Mouse (Mus musculus) embryonic facial prominence, embryonic 11.5 days (tissue): ENCODE results near the gene Zfp747. TPM values are rescaled to one million over a fixed set of nuclear protein-coding genes. Genes with fewer than 3 reads are reported as not detected.
"Not testable (repeated sequence)": the region's sequence is repeated elsewhere in the genome, so short reads cannot be mapped to it uniquely, and the experiment has no call there.

Experiments used
- ATAC-seq: fragments of 200-750 bp; cut with Nextera tagmentation; replicated peaks from 2 replicates; pipeline ENCODE4 v1.8.0; 2017; ENCODE audit warnings: low read depth; ENCODE audit not compliant: insufficient number of reproducible peaks, low FRiP score, low TSS enrichment
- DNase-seq: peaks from one replicate; pipeline ENCODE4 v3.0.0-alpha.2; 2015; ENCODE audit warnings: low spot score
- H3K27ac ChIP-seq: fragments of 300-500 bp; sonication (generic); replicated peaks from 2 replicates; pipeline ENCODE4 v1.5.1; 2014; ENCODE audit warnings: mild to moderate bottlenecking, low read depth, low read length, control low read depth
- H3K27me3 ChIP-seq: fragments of 300-500 bp; sonication (generic); 2 replicates; pipeline ENCODE4 v1.6.1; 2014; ENCODE audit warnings: mild to moderate bottlenecking, low read length, moderate library complexity, mixed read lengths; ENCODE audit not compliant: control insufficient read depth, insufficient read depth
- H3K36me3 ChIP-seq: fragments of 300-500 bp; sonication (generic); replicated peaks from 2 replicates; pipeline ENCODE4 v1.6.1; 2014; ENCODE audit warnings: low read depth, mild to moderate bottlenecking, low read length, moderate library complexity, mixed read lengths; ENCODE audit not compliant: control insufficient read depth, insufficient read depth
- H3K4me1 ChIP-seq: fragments of 300-500 bp; sonication (generic); 2 replicates; pipeline ENCODE4 v1.6.1; 2014; ENCODE audit warnings: low read length, mixed read lengths; ENCODE audit not compliant: control insufficient read depth, insufficient read depth
- H3K4me2 ChIP-seq: fragments of 300-500 bp; sonication (generic); 2 replicates; pipeline ENCODE4 v1.6.1; 2014; ENCODE audit warnings: low read depth, mild to moderate bottlenecking, control low read depth, low read length, moderate library complexity
- H3K4me3 ChIP-seq: fragments of 300-500 bp; sonication (generic); 2 replicates; pipeline ENCODE4 v1.5.1; 2014; ENCODE audit warnings: low read depth, low read length, control low read depth
- H3K9ac ChIP-seq: fragments of 300-500 bp; sonication (generic); replicated peaks from 2 replicates; pipeline ENCODE4 v1.6.1; 2014; ENCODE audit warnings: mild to moderate bottlenecking, control low read depth, low read length
- H3K9me3 ChIP-seq: fragments of 300-500 bp; sonication (generic); replicated peaks from 2 replicates; pipeline ENCODE4 v1.6.1; 2016; ENCODE audit warnings: mild to moderate bottlenecking, low read length, inconsistent platforms, mixed read lengths; ENCODE audit not compliant: control insufficient read depth
- WGBS: fragments of 180-500 bp; shearing (Covaris S2); extraction: QIAGEN DNeasy Blood & Tissue Kit; methylation state at CpG from one replicate; pipeline ENCODE4 v1.1.7; 2014; 5-methylcytosine and 5-hydroxymethylcytosine counted together
- polyA plus RNA-seq: library from polyadenylated mRNA; unstranded; fragments of >200 nt; fragmentation: Nextera tagmentation; extraction: Ambion mirVana; gene quantifications from 2 replicates; pipeline ENCODE4 v1.2.1, GENCODE M21; 2014

Gene Zfp747
- polyA plus RNA-seq, 1 experiment from 2014 or later: 5.6 TPM

GRCm38 (mm10) chr7:127345512-127346325, 30.1 kb downstream of the Zfp747 start, which contains the start of gene Zfp768:
TSS of gene Zfp768 (minus strand) at chr7:127345589.
- under 1% methylated on average over 70 of the region's 76 CpGs for WGBS
- H3K9ac ChIP-seq: peak within 1 kb of the TSS; percentile 82

GRCm38 (mm10) chr7:127345092-127345491, 30.8 kb downstream of the Zfp747 start:
- Histone ChIP-seq H3K9me3 (no peaks in the 10 kb centered on the region), H3K4me1 (no peaks in the 10 kb centered on the region), H3K27ac (peak overlapping the region; percentile 74), H3K9ac (peak overlapping the region; percentile 82), H3K36me3 (peaks cover 2% of the 10 kb centered on the region; the same call in 1 of the 2 replicates), H3K4me2 (peak overlapping the region; percentile 87), H3K4me3 (peak overlapping the region; percentile 82), H3K27me3 (no peaks in the 10 kb centered on the region)
- DNase-seq (no peak), ATAC-seq (peak; percentile 10; the same call in 1 of the 2 replicates)
- under 1% methylated on average over 41 of the region's 42 CpGs for WGBS

More at GRCm38 (mm10) chr7:127345512-127346325, 30.1 kb downstream of the Zfp747 start, which contains the start of gene Zfp768:
- Histone ChIP-seq H3K4me2 (peak within 1 kb of the TSS; percentile 87), H3K4me3 (peak within 1 kb of the TSS; percentile 82), H3K4me1 (no peaks in the 10 kb centered on the region), H3K9me3 (no peaks in the 10 kb centered on the region), H3K27ac (peak within 1 kb of the TSS; percentile 74), H3K27me3 (no peaks in the 10 kb centered on the region), H3K36me3 (peaks cover 2% of the 10 kb centered on the region; the same call in 1 of the 2 replicates)
- DNase-seq (peak; percentile 95), ATAC-seq (peak; percentile 90)

- Histone ChIP-seq H3K9me3 (no peaks in the 10 kb centered on the region), H3K4me1 (no peaks in the 10 kb centered on the region), H3K27me3 (no peaks in the 10 kb centered on the region), H3K36me3 (peaks cover 2% of the 10 kb centered on the region; the same call in 1 of the 2 replicates), H3K9ac (peak overlapping the region; percentile 82), H3K27ac (no peak overlapping the region), H3K4me2 (peak overlapping the region; percentile 87), H3K4me3 (peak overlapping the region; percentile 82)
- DNase-seq: no peak
- 93% methylated on average over 8 of the region's 8 CpGs for WGBS
- no peak for ATAC-seq
These were observed 31.5 kb downstream of the Zfp747 start for GRCm38 (mm10) chr7:127344371-127344770.

- H3K27ac ChIP-seq: no peak overlapping the region
These were observed 32.4 kb downstream of the Zfp747 start for GRCm38 (mm10) chr7:127343351-127344019.

GRCm38 (mm10) chr7:127342888-127343287, 33.0 kb downstream of the Zfp747 start:
- Histone ChIP-seq H3K36me3 (peaks cover 2% of the 10 kb centered on the region; the same call in 1 of the 2 replicates), H3K9me3 (no peaks in the 10 kb centered on the region), H3K9ac (no peak overlapping the region), H3K4me3 (no peak overlapping the region), H3K27me3 (no peaks in the 10 kb centered on the region), H3K4me2 (no peak overlapping the region), H3K4me1 (no peaks in the 10 kb centered on the region), H3K27ac (no peak overlapping the region)
- DNase-seq (no peak), ATAC-seq (no peak)
- 92% methylated on average over 7 of the region's 7 CpGs for WGBS

More at GRCm38 (mm10) chr7:127343351-127344019, 32.4 kb downstream of the Zfp747 start:
- DNase-seq: no peak
- WGBS: 95% methylated on average over 38 of the region's 38 CpGs
- Histone ChIP-seq H3K4me1 (no peaks in the 10 kb centered on the region), H3K4me2 (no peak overlapping the region), H3K9me3 (no peaks in the 10 kb centered on the region), H3K36me3 (peaks cover 2% of the 10 kb centered on the region; the same call in 1 of the 2 replicates), H3K4me3 (no peak overlapping the region), H3K9ac (no peak overlapping the region), H3K27me3 (no peaks in the 10 kb centered on the region)
- ATAC-seq: no peak

- no peak for ATAC-seq
- Histone ChIP-seq H3K27me3 (no peaks in the 10 kb centered on the region), H3K36me3 (peaks cover 2% of the 10 kb centered on the region; the same call in 1 of the 2 replicates), H3K4me3 (no peak overlapping the region), H3K27ac (no peak overlapping the region), H3K4me1 (no peaks in the 10 kb centered on the region), H3K9me3 (no peaks in the 10 kb centered on the region), H3K9ac (no peak overlapping the region), H3K4me2 (no peak overlapping the region)
- DNase-seq: no peak
- WGBS: 69% methylated on average over 4 of the region's 4 CpGs
These were observed 33.5 kb downstream of the Zfp747 start for GRCm38 (mm10) chr7:127342332-127342731.

GRCm38 (mm10) chr7:127341861-127342260, 34.0 kb downstream of the Zfp747 start:
- H3K27ac ChIP-seq, DNase-seq, H3K9ac ChIP-seq, H3K36me3 ChIP-seq, H3K4me2 ChIP-seq, H3K9me3 ChIP-seq, H3K27me3 ChIP-seq, ATAC-seq, H3K4me3 ChIP-seq, H3K4me1 ChIP-seq: not testable (repeated sequence)
- WGBS: 93% methylated on average over 6 of the region's 6 CpGs
